Mouse (Mus musculus) C2C12 (cell line): ENCODE data around the gene Nrxn3.

Experiments used
- CEBPB ChIP-seq: IDR thresholded peaks from one replicate; pipeline ENCODE4 v1.6.1; 2011; ENCODE audit warnings: low read depth, mild to moderate bottlenecking, control low read depth, moderate library complexity
- CTCF ChIP-seq: IDR thresholded peaks from one replicate; pipeline ENCODE4 v1.5.1; 2011; ENCODE audit not compliant: control insufficient read depth, insufficient read depth, insufficient read length
- USF1 ChIP-seq: IDR thresholded peaks from one replicate; pipeline ENCODE4 v1.6.1; 2011; ENCODE audit warnings: low read depth, mild to moderate bottlenecking, control low read depth, moderate library complexity

DNA sequence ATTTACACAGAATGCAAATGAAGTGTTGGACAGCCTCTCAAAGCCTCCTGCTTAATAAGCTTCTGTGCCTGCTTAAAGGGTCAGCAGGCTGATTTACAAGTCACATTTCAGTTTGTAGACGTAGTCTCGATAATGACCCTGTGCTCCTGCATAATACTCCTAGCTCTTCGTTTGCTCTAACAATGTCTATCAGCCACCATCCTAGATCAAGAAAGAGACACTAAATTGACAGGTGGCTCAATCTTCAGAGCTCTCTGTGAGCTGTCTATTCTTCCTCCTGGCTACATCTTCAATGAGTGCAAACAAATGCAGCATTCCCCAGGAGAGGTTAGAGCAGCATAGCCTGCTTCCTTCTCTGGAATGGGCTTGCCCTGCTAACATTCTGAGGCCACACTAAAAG lies 1186.9 kb downstream of the Nrxn3 start:
- TF ChIP-seq CTCF (no peak), CEBPB (no peak), USF1 (no peak)
